Mouse (Mus musculus) kidney, postnatal 14 days (tissue): ENCODE measurements around the gene Bnip3.

Source experiments
- DNase-seq: peaks from one replicate; pipeline ENCODE4 v3.0.0; 2022; ENCODE audit warnings: mixed read lengths

Gene Bnip3

GRCm38 (mm10) chr7:138909277-138910192 is at the start of gene Bnip3:
TSS of gene Bnip3 (minus strand) at chr7:138909519.
- peak; percentile 95 for DNase-seq

GRCm38 (mm10) chr7:138957106-138957505 is 47.8 kb upstream of the Bnip3 start:
- DNase-seq = no peak

- DNase-seq = no peak
Observed at GRCm38 (mm10) chr7:138955787-138956186, 46.5 kb upstream of the Bnip3 start.

- no peak for DNase-seq
Observed at GRCm38 (mm10) chr7:138948309-138948708, 39.0 kb upstream of the Bnip3 start.

- no peak for DNase-seq
Observed at GRCm38 (mm10) chr7:138947741-138948140, 38.4 kb upstream of the Bnip3 start.

GRCm38 (mm10) chr7:138945668-138946067 is 36.3 kb upstream of the Bnip3 start:
- no peak for DNase-seq

GRCm38 (mm10) chr7:138942301-138942700 is 33.0 kb upstream of the Bnip3 start:
- DNase-seq = no peak

- no peak for DNase-seq
Observed at GRCm38 (mm10) chr7:138941571-138941970, 32.3 kb upstream of the Bnip3 start.

- no peak for DNase-seq
Observed at GRCm38 (mm10) chr7:138940612-138941461, 31.5 kb upstream of the Bnip3 start, which contains the start of gene Jakmip3. TSS of gene Jakmip3 (plus strand) at chr7:138940730.

- DNase-seq = no peak
Observed at GRCm38 (mm10) chr7:138940256-138940611, 30.9 kb upstream of the Bnip3 start.

- DNase-seq = no peak
Observed at GRCm38 (mm10) chr7:138938991-138939390, 29.7 kb upstream of the Bnip3 start.

GRCm38 (mm10) chr7:138934523-138934922 is 25.2 kb upstream of the Bnip3 start:
- no peak for DNase-seq

GRCm38 (mm10) chr7:138928456-138928855 is 19.1 kb upstream of the Bnip3 start:
- DNase-seq = no peak

GRCm38 (mm10) chr7:138923756-138924425 is 14.6 kb upstream of the Bnip3 start:
- DNase-seq = peak; percentile 41

- peak; percentile 59 for DNase-seq
Observed at GRCm38 (mm10) chr7:138921611-138922010, 12.3 kb upstream of the Bnip3 start.

GRCm38 (mm10) chr7:138919156-138919944 is 10.0 kb upstream of the Bnip3 start:
- DNase-seq = peak; percentile 86

- DNase-seq = no peak
Observed at GRCm38 (mm10) chr7:138913616-138914015, 4.3 kb upstream of the Bnip3 start.

- no peak for DNase-seq
Observed at GRCm38 (mm10) chr7:138910193-138910562, 859 bp upstream of the Bnip3 start.

GRCm38 (mm10) chr7:138908768-138909276 is 497 bp downstream of the Bnip3 start:
- DNase-seq = no peak

GRCm38 (mm10) chr7:138907976-138908375 is 1.3 kb downstream of the Bnip3 start:
- no peak for DNase-seq

GRCm38 (mm10) chr7:138907043-138907442 is 2.3 kb downstream of the Bnip3 start:
- DNase-seq = peak; percentile 57

- no peak for DNase-seq
Observed at GRCm38 (mm10) chr7:138906441-138906840, 2.9 kb downstream of the Bnip3 start.
